Mouse (Mus musculus) liver, postnatal 0 days (tissue): ENCODE results near the gene Bace2. TPM values are rescaled to one million over a fixed set of nuclear protein-coding genes. Genes with fewer than 3 reads are reported as not detected.
A peak's percentile ranks its signal among the peaks of the same experiment; 100 is the strongest.

Experiments used
- ATAC-seq: fragments of 200-750 bp; cut with Nextera tagmentation; 2 replicates; pipeline ENCODE4 v1.8.0; 2017; ENCODE audit warnings: mild to moderate bottlenecking, moderate library complexity
- DNase-seq: peaks from one replicate; pipeline ENCODE4 v3.0.0-alpha.2; 2016
- H3K27ac ChIP-seq: fragments of 300-500 bp; sonication (generic); 2 replicates; pipeline ENCODE4 v1.5.1; 2014; ENCODE audit warnings: antibody characterized with exemption, moderate library complexity, mild to moderate bottlenecking, low read depth
- H3K27me3 ChIP-seq: fragments of 300-500 bp; sonication (generic); 2 replicates; pipeline ENCODE4 v1.6.1; 2014; ENCODE audit warnings: low read length, control low read depth, mixed read lengths; ENCODE audit not compliant: insufficient read depth
- H3K36me3 ChIP-seq: fragments of 300-500 bp; sonication (generic); replicated peaks from 2 replicates; pipeline ENCODE4 v1.6.1; 2014; ENCODE audit warnings: mild to moderate bottlenecking, control low read depth, low read length, moderate library complexity, mixed read lengths; ENCODE audit not compliant: insufficient read depth
- H3K4me1 ChIP-seq: fragments of 300-500 bp; sonication (generic); 2 replicates; pipeline ENCODE4 v1.6.1; 2014; ENCODE audit warnings: antibody characterized with exemption, mild to moderate bottlenecking, control low read depth; ENCODE audit not compliant: insufficient read depth
- H3K4me2 ChIP-seq: fragments of 300-500 bp; sonication (generic); 2 replicates; pipeline ENCODE4 v1.6.1; 2014; ENCODE audit warnings: low read depth, mild to moderate bottlenecking, low read length, moderate library complexity, mixed read lengths
- H3K4me3 ChIP-seq: fragments of 300-500 bp; sonication (generic); 2 replicates; pipeline ENCODE4 v1.5.1; 2014; ENCODE audit warnings: low read depth, low read length
- H3K9ac ChIP-seq: fragments of 300-500 bp; sonication (generic); replicated peaks from 2 replicates; pipeline ENCODE4 v1.6.1; 2014; ENCODE audit warnings: mild to moderate bottlenecking, moderate library complexity
- H3K9me3 ChIP-seq: fragments of 300-500 bp; sonication (generic); 2 replicates; pipeline ENCODE4 v1.6.1; 2016; ENCODE audit warnings: mild to moderate bottlenecking, control low read depth, low read length, mixed read lengths
- CTCF ChIP-seq: sonication (generic); IDR thresholded peaks from 2 replicates; pipeline ENCODE4 v1.5.1; 2016; ENCODE audit warnings: antibody characterized with exemption, low read depth
- EP300 ChIP-seq: IDR thresholded peaks from 2 replicates; pipeline ENCODE4 v1.6.1; 2016; ENCODE audit warnings: antibody characterized with exemption, low read depth, mild to moderate bottlenecking
- WGBS: fragments of 180-500 bp; shearing (Covaris S2); extraction: QIAGEN DNeasy Blood & Tissue Kit; methylation state at CpG from one replicate; pipeline ENCODE4 v1.1.7; 2014; ENCODE audit not compliant: insufficient replicate concordance; 5-methylcytosine and 5-hydroxymethylcytosine counted together
- polyA plus RNA-seq: library from polyadenylated mRNA; unstranded; fragments of >200 nt; fragmentation: Nextera tagmentation; extraction: Ambion mirVana; gene quantifications from 2 replicates; pipeline ENCODE4 v1.2.1, GENCODE M21; 2015

Gene Bace2
- 9.9 and 11.0 TPM in 2 replicates for polyA plus RNA-seq

DNA sequence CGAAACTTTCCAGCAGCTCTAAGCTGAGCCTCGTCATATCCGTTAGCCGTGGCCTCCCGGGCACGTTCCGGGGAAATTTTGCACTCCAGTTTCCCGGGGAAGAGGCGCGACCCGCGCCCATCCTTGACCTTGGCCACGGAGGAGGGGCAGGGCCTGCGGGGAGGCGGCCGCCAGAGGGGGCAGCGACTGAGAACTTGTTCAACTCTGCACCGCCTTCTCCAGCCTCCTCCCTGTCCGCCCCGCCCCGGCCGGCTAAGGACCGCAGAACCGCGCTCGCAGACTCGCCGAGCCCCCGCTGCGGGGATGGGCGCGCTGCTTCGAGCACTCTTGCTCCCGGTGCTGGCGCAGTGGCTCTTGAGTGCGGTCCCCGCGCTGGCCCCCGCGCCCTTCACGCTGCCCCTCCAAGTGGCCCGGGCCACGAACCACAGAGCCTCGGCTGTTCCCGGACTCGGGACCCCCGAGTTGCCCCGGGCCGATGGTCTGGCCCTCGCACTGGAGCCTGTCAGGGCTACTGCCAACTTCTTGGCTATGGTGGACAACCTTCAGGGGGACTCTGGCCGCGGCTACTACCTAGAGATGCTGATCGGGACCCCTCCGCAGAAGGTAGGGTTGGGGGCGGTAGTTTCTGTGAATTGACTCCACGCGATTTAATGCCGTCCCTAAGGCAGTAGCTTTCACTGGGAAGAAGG is at the start of gene Bace2:
Gene Bace2 (plus strand): TSS at position 244 of the 689 bp plus-strand sequence.
- peak within 1 kb of the TSS; percentile 90 for H3K4me2 ChIP-seq
- H3K9ac ChIP-seq: peak within 1 kb of the TSS; percentile 54
- WGBS: 1% methylated on average over 49 of the region's 58 CpGs
- peak; percentile 71 for DNase-seq
- H3K27ac ChIP-seq: peak within 1 kb of the TSS; percentile 46
- peak within 1 kb of the TSS; percentile 57 for H3K4me3 ChIP-seq
- peak; percentile 69 for ATAC-seq
- H3K9me3 ChIP-seq: no peaks in the 10 kb centered on the region
- TF ChIP-seq CTCF (peak; percentile 56), EP300 (peak; percentile 15; the same call in 1 of the 2 replicates)
- peaks cover 19% of the 10 kb centered on the region for H3K27me3 ChIP-seq
- H3K36me3 ChIP-seq: no peaks in the 10 kb centered on the region
- no peaks in the 10 kb centered on the region for H3K4me1 ChIP-seq

DNA sequence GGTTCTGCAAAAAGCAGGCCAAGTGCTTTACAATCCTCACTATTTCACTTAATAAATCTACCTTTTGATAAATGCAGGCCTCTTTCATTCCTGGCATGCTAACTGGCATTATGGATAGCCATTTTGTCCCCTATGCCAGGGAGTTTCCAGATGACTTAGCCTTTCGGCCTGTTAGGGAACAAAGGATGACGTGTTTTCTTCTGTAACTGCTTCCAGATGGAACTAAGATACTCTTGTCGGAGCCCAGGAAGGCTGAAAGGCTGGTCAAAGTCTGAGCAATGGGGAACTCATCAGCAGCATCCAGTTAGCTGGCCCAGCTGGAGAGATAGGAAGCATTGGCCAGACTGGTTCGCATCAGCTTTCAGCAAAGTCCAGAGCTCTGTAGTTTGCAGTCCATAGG is 48.9 kb upstream of the Bace2 start:
- ATAC-seq (no peak), DNase-seq (no peak)
- H3K27me3 ChIP-seq: no peaks in the 10 kb centered on the region
- no peaks in the 10 kb centered on the region for H3K4me1 ChIP-seq
- H3K9ac ChIP-seq: no peak overlapping the region
- no peak overlapping the region for H3K27ac ChIP-seq
- H3K36me3 ChIP-seq: no peaks in the 10 kb centered on the region
- no peaks in the 10 kb centered on the region for H3K9me3 ChIP-seq
- 77% methylated on average over 4 of the region's 4 CpGs for WGBS
- TF ChIP-seq EP300 (no peak), CTCF (no peak)
- no peak overlapping the region for H3K4me2 ChIP-seq
- no peak overlapping the region for H3K4me3 ChIP-seq

DNA sequence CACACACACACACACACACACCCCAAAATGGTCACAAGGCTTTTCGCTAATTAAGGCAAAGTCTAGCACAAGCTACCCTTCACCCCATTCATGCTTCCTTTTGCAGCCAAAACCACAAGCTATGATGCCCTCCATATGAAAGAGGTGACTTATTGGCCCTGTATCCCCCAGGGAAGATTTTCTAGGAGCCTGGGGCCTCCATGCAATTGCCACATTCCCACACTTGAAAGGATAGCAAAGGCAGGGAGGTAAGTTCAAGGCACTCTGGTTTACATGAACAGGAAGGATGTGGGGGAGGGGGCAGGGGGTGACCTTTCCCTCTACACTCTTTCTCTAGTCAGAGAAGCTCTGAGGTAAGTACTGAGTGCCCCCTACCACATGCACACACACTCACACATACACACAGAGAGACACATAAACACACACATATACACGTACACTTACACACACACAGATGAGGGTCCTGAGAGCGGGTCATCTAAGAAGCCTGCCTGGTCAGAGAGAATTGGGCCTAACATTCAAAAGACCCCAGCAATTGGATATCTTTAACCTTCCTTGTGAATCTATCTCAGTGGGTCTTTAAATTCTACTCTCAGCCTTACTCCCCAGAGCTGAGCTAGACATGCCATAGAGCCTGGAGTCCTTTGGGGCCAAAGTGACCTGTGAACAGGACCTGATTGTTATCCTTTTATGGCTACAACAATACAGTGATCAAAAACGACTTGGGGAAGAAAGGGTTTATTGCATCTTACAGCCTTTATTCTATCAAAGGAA is 46.6 kb upstream of the Bace2 start:
- WGBS: 61% methylated on average over 4 of the region's 4 CpGs
- Histone ChIP-seq H3K4me3 (no peak overlapping the region), H3K4me1 (no peaks in the 10 kb centered on the region), H3K27ac (no peak overlapping the region), H3K4me2 (no peak overlapping the region), H3K9me3 (no peaks in the 10 kb centered on the region), H3K9ac (no peak overlapping the region), H3K27me3 (no peaks in the 10 kb centered on the region), H3K36me3 (no peaks in the 10 kb centered on the region)
- ATAC-seq (no peak), DNase-seq (no peak)
- TF ChIP-seq CTCF (no peak), EP300 (no peak)

DNA sequence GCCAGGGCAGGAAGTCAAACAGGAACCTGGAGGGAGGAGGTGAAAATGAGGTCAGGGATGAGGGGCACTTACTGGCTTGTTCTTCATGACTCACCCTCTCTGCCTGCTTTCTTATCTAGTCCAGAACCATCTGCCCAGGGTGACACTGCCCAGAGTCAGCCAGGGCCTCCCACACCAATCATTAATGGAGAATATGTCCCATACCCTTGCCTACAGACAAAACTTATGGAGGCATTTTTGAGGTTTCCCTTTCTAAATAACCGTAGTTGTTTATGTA is 46.0 kb upstream of the Bace2 start:
- H3K4me3 ChIP-seq: no peak overlapping the region
- ATAC-seq: peak; percentile 45; the same call in 1 of the 2 replicates
- no peak for DNase-seq
- no peak overlapping the region for H3K9ac ChIP-seq
- no peaks in the 10 kb centered on the region for H3K36me3 ChIP-seq
- H3K4me1 ChIP-seq: no peaks in the 10 kb centered on the region
- H3K27ac ChIP-seq: no peak overlapping the region
- no peaks in the 10 kb centered on the region for H3K27me3 ChIP-seq
- H3K4me2 ChIP-seq: no peak overlapping the region
- 57% methylated on average over 1 of the region's 1 CpGs for WGBS
- TF ChIP-seq CTCF (no peak), EP300 (no peak)
- no peaks in the 10 kb centered on the region for H3K9me3 ChIP-seq

DNA sequence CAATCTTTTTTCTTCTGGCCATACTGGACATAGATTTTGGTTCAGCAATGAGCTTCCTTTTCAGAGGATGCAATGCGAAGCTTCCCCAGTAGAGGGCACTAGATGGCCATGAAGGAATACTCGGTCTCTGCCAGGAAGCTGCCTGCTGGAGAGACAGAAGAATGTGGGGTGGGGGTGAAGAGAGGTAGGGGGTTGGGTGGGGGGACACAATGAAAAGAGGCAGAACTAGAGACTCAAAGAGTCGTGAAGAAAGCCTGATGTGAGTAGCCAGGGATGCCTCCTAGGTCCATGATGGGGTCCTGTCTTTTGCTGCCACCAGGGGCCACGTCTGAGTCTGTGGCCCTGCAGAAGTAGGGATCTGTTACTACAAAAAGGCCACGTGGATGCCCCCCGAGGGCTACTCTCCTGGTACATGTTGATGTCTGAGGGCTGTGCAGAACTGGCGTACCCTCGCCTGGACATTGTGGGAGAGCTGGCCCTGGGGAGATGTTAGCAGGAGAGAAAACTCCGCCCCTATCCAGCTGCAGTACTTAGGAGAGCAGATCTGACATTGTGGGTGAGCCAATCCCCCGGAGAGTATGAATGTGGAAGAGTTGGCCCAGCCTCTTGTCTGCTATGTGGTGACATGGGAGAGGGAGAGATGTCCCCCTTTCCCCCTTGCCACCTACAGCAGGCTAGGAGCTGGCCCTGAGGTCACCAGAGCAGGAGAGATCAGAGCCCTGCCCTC is 43.4 kb upstream of the Bace2 start:
- H3K4me1 ChIP-seq: no peaks in the 10 kb centered on the region
- ATAC-seq (no peak), DNase-seq (peak; percentile 80)
- no peaks in the 10 kb centered on the region for H3K9me3 ChIP-seq
- no peaks in the 10 kb centered on the region for H3K36me3 ChIP-seq
- H3K27me3 ChIP-seq: no peaks in the 10 kb centered on the region
- H3K9ac ChIP-seq: no peak overlapping the region
- no peak overlapping the region for H3K4me3 ChIP-seq
- H3K27ac ChIP-seq: no peak overlapping the region
- WGBS: 35% methylated on average over 10 of the region's 10 CpGs
- no peak overlapping the region for H3K4me2 ChIP-seq
- TF ChIP-seq EP300 (no peak), CTCF (peak; percentile 85)

DNA sequence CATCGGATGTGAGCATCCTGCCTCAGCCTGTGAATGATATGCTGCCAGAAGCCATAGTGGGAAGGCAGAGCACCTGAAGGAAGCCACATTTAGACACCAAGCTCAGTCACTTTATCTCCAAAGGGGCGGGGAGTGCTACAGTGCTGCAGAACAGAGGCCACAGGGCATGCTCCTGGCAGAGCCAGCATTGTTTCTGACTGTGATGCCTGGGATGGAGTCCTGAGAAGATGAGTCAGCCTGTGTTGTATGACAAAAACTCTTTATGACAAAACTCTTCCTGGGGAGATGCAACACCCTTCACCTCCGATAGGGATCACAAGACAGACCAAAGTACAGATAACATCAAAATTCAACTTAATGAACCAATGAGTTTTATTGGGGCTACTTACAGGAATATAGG is 35.0 kb upstream of the Bace2 start:
- WGBS: 71% methylated on average over 3 of the region's 3 CpGs
- Histone ChIP-seq H3K36me3 (no peaks in the 10 kb centered on the region), H3K4me2 (no peak overlapping the region), H3K4me3 (no peak overlapping the region), H3K4me1 (no peaks in the 10 kb centered on the region), H3K9me3 (no peaks in the 10 kb centered on the region), H3K27me3 (no peaks in the 10 kb centered on the region), H3K27ac (no peak overlapping the region), H3K9ac (no peak overlapping the region)
- TF ChIP-seq EP300 (no peak), CTCF (no peak)
- DNase-seq (no peak), ATAC-seq (no peak)
